Comparison of ENCODE assay signal across 17 mouse cellular contexts in genomic region chr7:82734748-82735600, GRCm38 (mm10).
A peak's percentile ranks its signal among the peaks of the same experiment; 100 is the strongest.
DNase-seq lines count a peak whose midpoint lies in the region; TF ChIP-seq lines count a peak whose summit lies in the region.
"Had no signal": no experiment of that assay in that cellular context is flagged by ENCODE, and none has a peak within 500 bp of the region (broad histone marks: within the 10 kb centered on the region; RNA-seq: fewer than 3 reads in every experiment).

No protein-coding gene starts in this region.

- 75% methylated on average over 3 of the region's 3 CpGs for WGBS in small intestine, adult 2 months
- 93% methylated on average over 3 of the region's 3 CpGs for WGBS in kidney, adult 2 months

- TF ChIP-seq POLR2A in small intestine, adult 2 months (IDR thresholded peaks at IDR 0.05; ENCODE audit: low read depth, low read length) = no peak
- no peak for TF ChIP-seq POLR2A in kidney, adult 2 months (IDR thresholded peaks at IDR 0.05; ENCODE audit: low read depth, low read length)

- no peaks in the 10 kb centered on the region for H3K27me3 ChIP-seq in small intestine, adult 2 months (ENCODE audit: control insufficient read depth, insufficient read depth, low read length)
- no peaks in the 10 kb centered on the region for H3K27me3 ChIP-seq in kidney, adult 2 months (replicated peaks; ENCODE audit: control insufficient read depth, insufficient read depth, low read length)
- H3K27me3 ChIP-seq: embryonic facial prominence, embryonic 15.5 days; liver, embryonic 12.5 days; lung, embryonic 15.5 days had no signal

- no peak overlapping the region for H3K4me3 ChIP-seq in small intestine, adult 2 months (ENCODE audit: low read depth, low read length)
- no peak overlapping the region for H3K4me3 ChIP-seq in kidney, adult 2 months (ENCODE audit: insufficient read depth, low read depth, low read length)
- H3K4me3 ChIP-seq: embryonic facial prominence, embryonic 15.5 days; liver, embryonic 12.5 days; lung, embryonic 15.5 days had no signal

- H3K36me3 ChIP-seq in small intestine, adult 2 months (ENCODE audit: control insufficient read depth, insufficient read depth, low read length) = no peaks in the 10 kb centered on the region
- no peaks in the 10 kb centered on the region for H3K36me3 ChIP-seq in kidney, adult 2 months (ENCODE audit: control insufficient read depth, insufficient read depth, low read length)
- H3K36me3 ChIP-seq: lung, embryonic 15.5 days had no signal

- peak; percentile 37 for DNase-seq in heart, adult 11 months
- DNase-seq in heart, adult 18-20 months = no peak
- peak; percentile 22 for DNase-seq in 416B (ENCODE audit: low read depth)
- DNase-seq in ZHBTc4 (ENCODE audit: low read depth, low spot score) = peak; percentile 87
- DNase-seq in kidney, adult 2 months = no peak
- no peak for DNase-seq in B cell, adult 2 months
- DNase-seq: cerebellum, adult 9-11 months; heart, postnatal 4 days; kidney, adult 9 months; kidney, postnatal 36 days; layer of hippocampus, postnatal 36 days; left cerebral cortex, postnatal 4 days; retina, postnatal 1 day had no signal

- no peak for TF ChIP-seq CTCF in small intestine, adult 2 months (IDR thresholded peaks at IDR 0.05; ENCODE audit: extremely low read depth, insufficient read length, insufficient replicate concordance, low read depth, low read length)
- TF ChIP-seq CTCF in kidney, adult 2 months (conservative IDR thresholded peaks at IDR 0.05; ENCODE audit: insufficient read depth, insufficient read length, low read depth, low read length) = no peak

- peaks cover 29% of the 10 kb centered on the region for H3K4me1 ChIP-seq in small intestine, adult 2 months (ENCODE audit: control insufficient read depth, insufficient read depth, insufficient read length, low read length)
- H3K4me1 ChIP-seq in kidney, adult 2 months (ENCODE audit: control insufficient read depth, insufficient read depth, low read length) = no peaks in the 10 kb centered on the region; the same call in 1 of the 2 replicates
- H3K4me1 ChIP-seq: embryonic facial prominence, embryonic 15.5 days had no signal

- peak overlapping the region; percentile 68 for H3K27ac ChIP-seq in small intestine, adult 2 months (ENCODE audit: insufficient read depth, low read depth, low read length)
- no peak overlapping the region for H3K27ac ChIP-seq in kidney, adult 2 months (ENCODE audit: insufficient read depth, low read depth, low read length)
- H3K27ac ChIP-seq: embryonic facial prominence, embryonic 15.5 days; liver, embryonic 12.5 days; lung, embryonic 15.5 days had no signal

Comparison
In these comparisons a context has a peak if more than half of its experiments do, and no peak if none do; other contexts are left out.
1. DNase-seq: peak in heart, adult 11 months (single experiment), 416B (single experiment) and ZHBTc4 (single experiment); none in heart, adult 18-20 months (0 of 2), kidney, adult 2 months (single experiment) and B cell, adult 2 months (0 of 2).